Mouse (Mus musculus): Measurements from ENCODE around the gene Gm21244. TPM values are rescaled to one million over a fixed set of nuclear protein-coding genes. Genes with fewer than 3 reads are reported as not detected.
"Not testable (repeated sequence)": the region's sequence is repeated elsewhere in the genome, so short reads cannot be mapped to it uniquely, and the experiment has no call there.

Gene Gm21244
- polyA plus RNA-seq (2016; fragmentation: Nextera tagmentation; extraction: Ambion mirVana) = not detected in 2 replicates

DNA sequence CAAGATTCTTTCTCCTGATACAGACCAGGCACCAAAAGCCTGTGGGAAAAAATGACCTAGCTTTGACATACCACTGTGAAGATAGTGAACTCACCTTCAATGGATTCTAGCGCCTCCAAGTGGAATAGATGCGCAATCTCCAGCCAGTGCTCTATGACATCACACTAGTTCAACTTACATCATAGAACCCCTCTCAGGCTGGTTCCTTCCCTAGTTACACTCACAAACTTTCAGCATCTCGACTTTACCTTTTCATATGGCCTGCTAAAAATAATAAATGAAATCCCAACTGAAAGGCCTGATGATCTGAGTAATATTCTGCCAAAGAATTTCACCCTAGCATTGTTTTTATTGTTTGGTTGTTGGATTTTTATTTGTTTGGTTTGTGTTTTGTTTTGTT, at the start of gene Gm21244:
Gm21244 (minus strand) TSS at position 101 of the 400 bp plus-strand sequence.
- not testable (repeated sequence) for H3K9ac ChIP-seq; H3K27me3 ChIP-seq; H3K4me2 ChIP-seq (replicated peaks); H3K9me3 ChIP-seq (replicated peaks); ATAC-seq (ENCODE audit: low FRiP score); H3K4me3 ChIP-seq; H3K36me3 ChIP-seq; H3K4me1 ChIP-seq; H3K27ac ChIP-seq
- no CpG with 5 or more reads among the region's 3 CpGs for WGBS

Other genes starting within 250 kb of the Gm21244 start
- gene Gm28998, start 84.5 kb upstream of the Gm21244 start, polyA plus RNA-seq (2016; fragmentation: Nextera tagmentation; extraction: Ambion mirVana) = not detected in 2 replicates
- gene Gm21788, start 235.7 kb upstream of the Gm21244 start, polyA plus RNA-seq (2016; fragmentation: Nextera tagmentation; extraction: Ambion mirVana) = not detected in 2 replicates

Measured in hindbrain, embryonic 12.5 days (tissue).